Comparison of ENCODE assay signal across 9 mouse cellular contexts in the genomic region with DNA sequence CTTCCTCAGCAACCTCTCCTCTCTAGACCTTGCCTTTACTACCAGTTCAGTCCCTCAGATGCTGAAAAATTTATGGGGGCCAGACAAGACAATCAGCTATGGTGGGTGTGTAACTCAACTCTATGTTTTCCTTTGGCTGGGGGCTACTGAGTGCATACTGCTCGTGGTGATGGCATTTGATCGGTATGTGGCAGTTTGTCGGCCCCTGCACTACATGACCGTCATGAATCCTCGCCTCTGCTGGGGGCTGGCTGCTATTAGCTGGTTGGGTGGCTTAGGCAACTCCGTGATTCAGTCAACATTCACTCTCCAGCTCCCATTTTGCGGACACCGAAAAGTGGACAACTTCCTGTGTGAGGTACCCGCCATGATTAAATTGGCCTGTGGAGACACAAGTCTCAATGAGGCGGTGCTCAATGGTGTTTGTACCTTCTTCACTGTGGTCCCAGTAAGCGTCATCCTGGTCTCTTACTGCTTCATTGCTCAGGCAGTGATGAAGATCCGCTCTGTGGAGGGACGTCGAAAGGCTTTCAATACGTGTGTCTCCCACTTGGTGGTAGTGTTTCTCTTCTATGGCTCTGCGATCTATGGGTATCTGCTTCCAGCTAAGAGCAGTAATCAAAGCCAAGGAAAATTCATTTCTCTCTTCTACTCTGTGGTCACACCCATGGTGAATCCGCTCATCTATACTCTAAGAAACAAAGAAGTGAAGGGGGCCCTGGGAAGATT. TPM values are rescaled to one million over a fixed set of nuclear protein-coding genes. Genes with fewer than 3 reads are reported as not detected.
A peak's percentile ranks its signal among the peaks of the same experiment; 100 is the strongest.
DNase-seq lines count a peak whose midpoint lies in the region; ATAC-seq and TF ChIP-seq lines count a peak whose summit lies in the region.
"Had no signal": no experiment of that assay in that cellular context is flagged by ENCODE, and none has a peak within 500 bp of the region (broad histone marks: within the 10 kb centered on the region; RNA-seq: fewer than 3 reads in every experiment).

No protein-coding gene starts in this region.

- H3K9ac ChIP-seq in hindbrain, postnatal 0 days (replicated peaks; ENCODE audit: low read length): no peak overlapping the region
- no peak overlapping the region for H3K9ac ChIP-seq in hindbrain, embryonic 13.5 days
- no peak overlapping the region for H3K9ac ChIP-seq in heart, embryonic 12.5 days
- no peak overlapping the region for H3K9ac ChIP-seq in lung, embryonic 16.5 days (ENCODE audit: low read length)
- H3K9ac ChIP-seq in midbrain, embryonic 16.5 days (ENCODE audit: low read depth, low read length): no peak overlapping the region

- peak; percentile 49; the same call in 1 of the 2 replicates for ATAC-seq in hindbrain, postnatal 0 days
- ATAC-seq in hindbrain, embryonic 13.5 days (ENCODE audit: low FRiP score): no peak; the same call in 1 of the 2 replicates
- ATAC-seq in heart, embryonic 12.5 days (ENCODE audit: insufficient number of reproducible peaks, low FRiP score): 0 out of 2 replicates have a peak, but pooled peaks have one; percentile 33
- peak; percentile 61 for ATAC-seq in lung, embryonic 16.5 days (ENCODE audit: low read depth)
- ATAC-seq in midbrain, embryonic 16.5 days: no peak

- peak; percentile 48 for DNase-seq in hindbrain, postnatal 0 days (ENCODE audit: low spot score)
- peak; percentile 79 for DNase-seq in ES-CJ7 (ENCODE audit: low read depth, low spot score)
- no peak for DNase-seq in urinary bladder, postnatal 36 days (ENCODE audit: low spot score in 2 of 2)
- DNase-seq in spleen, postnatal 36 days (ENCODE audit: low spot score in 2 of 2): no peak

- H3K4me2 ChIP-seq in hindbrain, postnatal 0 days (ENCODE audit: low read depth, low read length): no peak overlapping the region
- no peak overlapping the region for H3K4me2 ChIP-seq in hindbrain, embryonic 13.5 days
- H3K4me2 ChIP-seq in heart, embryonic 12.5 days: no peak overlapping the region
- H3K4me2 ChIP-seq in lung, embryonic 16.5 days (ENCODE audit: low read depth, low read length): no peak overlapping the region
- H3K4me2 ChIP-seq in midbrain, embryonic 16.5 days (ENCODE audit: low read length): no peak overlapping the region

- 0 out of 2 replicates have a peak, but pooled peaks cover 2% of the 10 kb centered on the region for H3K4me1 ChIP-seq in hindbrain, postnatal 0 days (ENCODE audit: insufficient read depth, low read length)
- H3K4me1 ChIP-seq in hindbrain, embryonic 13.5 days (replicated peaks): peaks cover 5% of the 10 kb centered on the region; the same call in 1 of the 2 replicates
- H3K4me1 ChIP-seq in heart, embryonic 12.5 days (replicated peaks): no peaks in the 10 kb centered on the region
- no peaks in the 10 kb centered on the region for H3K4me1 ChIP-seq in lung, embryonic 16.5 days (replicated peaks; ENCODE audit: control insufficient read depth, insufficient read depth, low read length)
- no peaks in the 10 kb centered on the region for H3K4me1 ChIP-seq in midbrain, embryonic 16.5 days (ENCODE audit: control insufficient read depth, insufficient read depth, low read length)

- H3K36me3 ChIP-seq in hindbrain, postnatal 0 days (ENCODE audit: insufficient read depth, low read length): no peaks in the 10 kb centered on the region
- H3K36me3 ChIP-seq in hindbrain, embryonic 13.5 days: no peaks in the 10 kb centered on the region
- H3K36me3 ChIP-seq in heart, embryonic 12.5 days: no peaks in the 10 kb centered on the region
- no peaks in the 10 kb centered on the region for H3K36me3 ChIP-seq in lung, embryonic 16.5 days (ENCODE audit: control insufficient read depth, insufficient read depth, low read length)
- no peaks in the 10 kb centered on the region for H3K36me3 ChIP-seq in midbrain, embryonic 16.5 days (ENCODE audit: control insufficient read depth, insufficient read depth, low read length)

- TF ChIP-seq CTCF in hindbrain, postnatal 0 days (IDR thresholded peaks at IDR 0.05; ENCODE audit: low read depth): peak; percentile 60

- 59% methylated on average over 17 of the region's 17 CpGs for WGBS in hindbrain, postnatal 0 days
- WGBS in hindbrain, embryonic 13.5 days: 63% methylated on average over 17 of the region's 17 CpGs
- 49% methylated on average over 17 of the region's 17 CpGs for WGBS in heart, embryonic 12.5 days
- 51% methylated on average over 17 of the region's 17 CpGs for WGBS in lung, embryonic 16.5 days
- WGBS in midbrain, embryonic 16.5 days: 66% methylated on average over 17 of the region's 17 CpGs

- no peaks in the 10 kb centered on the region for H3K9me3 ChIP-seq in hindbrain, postnatal 0 days (ENCODE audit: low read length)
- no peaks in the 10 kb centered on the region for H3K9me3 ChIP-seq in hindbrain, embryonic 13.5 days
- no peaks in the 10 kb centered on the region for H3K9me3 ChIP-seq in heart, embryonic 12.5 days (replicated peaks)
- no peaks in the 10 kb centered on the region for H3K9me3 ChIP-seq in lung, embryonic 16.5 days (ENCODE audit: control insufficient read depth, low read length)
- no peaks in the 10 kb centered on the region for H3K9me3 ChIP-seq in midbrain, embryonic 16.5 days (replicated peaks; ENCODE audit: control insufficient read depth, low read length, poor library complexity, severe bottlenecking)

- H3K27me3 ChIP-seq in hindbrain, postnatal 0 days (ENCODE audit: insufficient read depth, low read length): no peaks in the 10 kb centered on the region
- no peaks in the 10 kb centered on the region for H3K27me3 ChIP-seq in hindbrain, embryonic 13.5 days
- peaks cover 12% of the 10 kb centered on the region for H3K27me3 ChIP-seq in heart, embryonic 12.5 days (replicated peaks)
- no peaks in the 10 kb centered on the region for H3K27me3 ChIP-seq in lung, embryonic 16.5 days (ENCODE audit: control insufficient read depth, insufficient read depth, low read depth, low read length)
- H3K27me3 ChIP-seq in midbrain, embryonic 16.5 days (ENCODE audit: control insufficient read depth, insufficient read depth, low read depth, low read length): no peaks in the 10 kb centered on the region; the same call in 1 of the 2 replicates

- H3K27ac ChIP-seq in hindbrain, postnatal 0 days: no peak overlapping the region
- no peak overlapping the region for H3K27ac ChIP-seq in hindbrain, embryonic 13.5 days
- no peak overlapping the region for H3K27ac ChIP-seq in heart, embryonic 12.5 days (ENCODE audit: poor library complexity, severe bottlenecking)
- no peak overlapping the region for H3K27ac ChIP-seq in lung, embryonic 16.5 days (ENCODE audit: low read length)
- H3K27ac ChIP-seq in midbrain, embryonic 16.5 days (ENCODE audit: low read length): no peak overlapping the region

- H3K4me3 ChIP-seq in hindbrain, postnatal 0 days (ENCODE audit: low read length): no peak overlapping the region
- H3K4me3 ChIP-seq in hindbrain, embryonic 13.5 days: no peak overlapping the region
- no peak overlapping the region for H3K4me3 ChIP-seq in heart, embryonic 12.5 days
- no peak overlapping the region for H3K4me3 ChIP-seq in lung, embryonic 16.5 days (ENCODE audit: low read length)
- no peak overlapping the region for H3K4me3 ChIP-seq in midbrain, embryonic 16.5 days (ENCODE audit: low read depth, low read length)

RNA-seq across cellular contexts. Expression of gene Zfp174, which starts 7.7 kb away (rescaled TPM):
- total RNA-seq in hindbrain, postnatal 0 days (2014; rRNA removed): 3.4 and 3.6 TPM in 2 replicates
- polyA plus RNA-seq in hindbrain, postnatal 0 days (2015; fragmentation: Nextera tagmentation; extraction: Ambion mirVana): 1.2 and 1.3 TPM in 2 replicates
- 2.0 TPM in 2 replicates for polyA plus RNA-seq in hindbrain, embryonic 13.5 days (2015; fragmentation: Nextera tagmentation; extraction: Ambion mirVana)
- 1.3 and 1.4 TPM in 2 replicates for polyA plus RNA-seq in heart, embryonic 12.5 days (2016; fragmentation: Nextera tagmentation; extraction: Ambion mirVana)
- 1.1 and 1.3 TPM in 2 replicates for polyA plus RNA-seq in lung, embryonic 16.5 days (2015; fragmentation: Nextera tagmentation; extraction: Ambion mirVana)
- 3.8 and 3.9 TPM in 2 replicates for polyA plus RNA-seq in midbrain, embryonic 16.5 days (2015; fragmentation: Nextera tagmentation; extraction: Ambion mirVana)

RNA-seq across cellular contexts. Expression of gene Olfr15, which starts 8.6 kb away (rescaled TPM):
- total RNA-seq in hindbrain, postnatal 0 days (2014; rRNA removed): not detected in 2 replicates
- not detected in 2 replicates for polyA plus RNA-seq in hindbrain, postnatal 0 days (2015; fragmentation: Nextera tagmentation; extraction: Ambion mirVana)
- polyA plus RNA-seq in hindbrain, embryonic 13.5 days (2015; fragmentation: Nextera tagmentation; extraction: Ambion mirVana): not detected in 2 replicates
- not detected in 2 replicates for polyA plus RNA-seq in heart, embryonic 12.5 days (2016; fragmentation: Nextera tagmentation; extraction: Ambion mirVana)
- not detected in 2 replicates for polyA plus RNA-seq in lung, embryonic 16.5 days (2015; fragmentation: Nextera tagmentation; extraction: Ambion mirVana)
- not detected in 2 replicates for polyA plus RNA-seq in midbrain, embryonic 16.5 days (2015; fragmentation: Nextera tagmentation; extraction: Ambion mirVana)
- polyA plus RNA-seq: neural tube, embryonic 14.5 days had no signal

RNA-seq across cellular contexts. Expression of gene Naa60, which starts 32.9 kb away (rescaled TPM):
- 76.7 and 89.6 TPM in 2 replicates for total RNA-seq in hindbrain, postnatal 0 days (2014; rRNA removed)
- 85.7 and 91.6 TPM in 2 replicates for polyA plus RNA-seq in hindbrain, postnatal 0 days (2015; fragmentation: Nextera tagmentation; extraction: Ambion mirVana)
- 80.0 and 83.1 TPM in 2 replicates for polyA plus RNA-seq in hindbrain, embryonic 13.5 days (2015; fragmentation: Nextera tagmentation; extraction: Ambion mirVana)
- 36.1 and 41.1 TPM in 2 replicates for polyA plus RNA-seq in heart, embryonic 12.5 days (2016; fragmentation: Nextera tagmentation; extraction: Ambion mirVana)
- 48.1 and 49.2 TPM in 2 replicates for polyA plus RNA-seq in lung, embryonic 16.5 days (2015; fragmentation: Nextera tagmentation; extraction: Ambion mirVana)
- polyA plus RNA-seq in midbrain, embryonic 16.5 days (2015; fragmentation: Nextera tagmentation; extraction: Ambion mirVana): 98.6 and 110 TPM in 2 replicates

RNA-seq across cellular contexts. Expression of gene Zfp597, which starts 45.0 kb away (rescaled TPM):
- total RNA-seq in hindbrain, postnatal 0 days (2014; rRNA removed): 21.4 and 24.4 TPM in 2 replicates
- polyA plus RNA-seq in hindbrain, postnatal 0 days (2015; fragmentation: Nextera tagmentation; extraction: Ambion mirVana): 10.0 and 11.9 TPM in 2 replicates
- 14.2 and 18.4 TPM in 2 replicates for polyA plus RNA-seq in hindbrain, embryonic 13.5 days (2015; fragmentation: Nextera tagmentation; extraction: Ambion mirVana)
- polyA plus RNA-seq in heart, embryonic 12.5 days (2016; fragmentation: Nextera tagmentation; extraction: Ambion mirVana): 6.5 and 7.8 TPM in 2 replicates
- polyA plus RNA-seq in lung, embryonic 16.5 days (2015; fragmentation: Nextera tagmentation; extraction: Ambion mirVana): 7.3 and 7.6 TPM in 2 replicates
- 20.6 and 21.8 TPM in 2 replicates for polyA plus RNA-seq in midbrain, embryonic 16.5 days (2015; fragmentation: Nextera tagmentation; extraction: Ambion mirVana)

RNA-seq across cellular contexts. Expression of gene Gm20695, which starts 45.1 kb away (rescaled TPM):
- total RNA-seq in hindbrain, postnatal 0 days (2014; rRNA removed): 2.9 and 10.9 TPM in 2 replicates
- 1.0 and 3.2 TPM in 2 replicates for polyA plus RNA-seq in hindbrain, postnatal 0 days (2015; fragmentation: Nextera tagmentation; extraction: Ambion mirVana)
- 5.1 and 6.3 TPM in 2 replicates for polyA plus RNA-seq in hindbrain, embryonic 13.5 days (2015; fragmentation: Nextera tagmentation; extraction: Ambion mirVana)
- polyA plus RNA-seq in heart, embryonic 12.5 days (2016; fragmentation: Nextera tagmentation; extraction: Ambion mirVana): 1.5 TPM in 1 of 2 replicates, not detected in the other
- 1.5 and 2.0 TPM in 2 replicates for polyA plus RNA-seq in lung, embryonic 16.5 days (2015; fragmentation: Nextera tagmentation; extraction: Ambion mirVana)
- 2.7 and 5.4 TPM in 2 replicates for polyA plus RNA-seq in midbrain, embryonic 16.5 days (2015; fragmentation: Nextera tagmentation; extraction: Ambion mirVana)

Comparison
In these comparisons a context has a peak if more than half of its experiments do, and no peak if none do; other contexts are left out.
1. ATAC-seq: peak in hindbrain, postnatal 0 days (single experiment), heart, embryonic 12.5 days (single experiment) and lung, embryonic 16.5 days (single experiment); none in hindbrain, embryonic 13.5 days (single experiment) and midbrain, embryonic 16.5 days (single experiment).
2. DNase-seq: peak in hindbrain, postnatal 0 days (single experiment) and ES-CJ7 (single experiment); none in urinary bladder, postnatal 36 days (0 of 2) and spleen, postnatal 36 days (0 of 2).